Mouse (Mus musculus) T-helper 2 cell (primary cell): Measurements from ENCODE around the gene Sccpdh.
"Not testable (repeated sequence)": the region's sequence is repeated elsewhere in the genome, so short reads cannot be mapped to it uniquely, and the experiment has no call there.

ENCODE experiments used
- in situ Hi-C: fragments of 300-600 bp; cut with MboI, MseI; formaldehyde crosslinking; loops from one replicate; pipeline ENCODE4 v1.15.1; 2025; ENCODE audit warnings: high pct_unique_total_duplicates

Gene Sccpdh

GRCm38 (mm10) chr1:179667450-179667849 lies 560 bp upstream of the Sccpdh start:
- in situ Hi-C loops = no loop called here

GRCm38 (mm10) chr1:179668836-179669537 lies 977 bp downstream of the Sccpdh start:
- in situ Hi-C loops = no loop called here

- in situ Hi-C loops = no loop called here
Observed at GRCm38 (mm10) chr1:179674355-179674754, 6.3 kb downstream of the Sccpdh start.

GRCm38 (mm10) chr1:179677031-179677430 lies 9.0 kb downstream of the Sccpdh start:
- in situ Hi-C loops = no loop called here

GRCm38 (mm10) chr1:179679326-179679725 lies 11.3 kb downstream of the Sccpdh start:
- in situ Hi-C loops = no loop called here

GRCm38 (mm10) chr1:179682753-179683152 lies 14.7 kb downstream of the Sccpdh start:
- in situ Hi-C loops = not testable (repeated sequence)

GRCm38 (mm10) chr1:179686348-179686747 lies 18.3 kb downstream of the Sccpdh start:
- in situ Hi-C loops = no loop called here

- in situ Hi-C loops = no loop called here
Observed at GRCm38 (mm10) chr1:179686781-179687180, 18.8 kb downstream of the Sccpdh start.

- in situ Hi-C loops = no loop called here
Observed at GRCm38 (mm10) chr1:179687305-179687704, 19.3 kb downstream of the Sccpdh start.

GRCm38 (mm10) chr1:179687966-179688365 lies 20.0 kb downstream of the Sccpdh start:
- in situ Hi-C loops = no loop called here

- in situ Hi-C loops = no loop called here
Observed at GRCm38 (mm10) chr1:179688415-179688814, 20.4 kb downstream of the Sccpdh start.

GRCm38 (mm10) chr1:179688914-179689313 lies 20.9 kb downstream of the Sccpdh start:
- in situ Hi-C loops = no loop called here

- in situ Hi-C loops = no loop called here
Observed at GRCm38 (mm10) chr1:179689479-179689878, 21.5 kb downstream of the Sccpdh start.

- in situ Hi-C loops = loop anchor here (10.0 kb wide), 1 partner anchor 1009 kb away; no protein-coding TSS in a partner anchor
Observed at GRCm38 (mm10) chr1:179704150-179704549, 36.1 kb downstream of the Sccpdh start.

GRCm38 (mm10) chr1:179705154-179705553 lies 37.1 kb downstream of the Sccpdh start:
- in situ Hi-C loops = loop anchor here (10.0 kb wide), 1 partner anchor 1010 kb away; no protein-coding TSS in a partner anchor

- in situ Hi-C loops = loop anchor here (10.0 kb wide), 1 partner anchor 1015 kb away; no protein-coding TSS in a partner anchor
Observed at GRCm38 (mm10) chr1:179709390-179709789, 41.4 kb downstream of the Sccpdh start.

- in situ Hi-C loops = no loop called here
Observed at GRCm38 (mm10) chr1:179710739-179711138, 42.7 kb downstream of the Sccpdh start.

- in situ Hi-C loops = no loop called here
Observed at GRCm38 (mm10) chr1:179712658-179713057, 44.6 kb downstream of the Sccpdh start.

- in situ Hi-C loops = no loop called here
Observed at GRCm38 (mm10) chr1:179713367-179713766, 45.4 kb downstream of the Sccpdh start.

- in situ Hi-C loops = not testable (repeated sequence)
Observed at GRCm38 (mm10) chr1:179715289-179715688, 47.3 kb downstream of the Sccpdh start.

- in situ Hi-C loops = no loop called here
Observed at GRCm38 (mm10) chr1:179715786-179716185, 47.8 kb downstream of the Sccpdh start.

- in situ Hi-C loops = no loop called here
Observed at GRCm38 (mm10) chr1:179722811-179723469, 54.9 kb downstream of the Sccpdh start.

GRCm38 (mm10) chr1:179728661-179729060 lies 60.7 kb downstream of the Sccpdh start:
- in situ Hi-C loops = no loop called here
